Mouse (Mus musculus) limb, embryonic 11.5 days (tissue): ENCODE data around the gene Trp53bp2. TPM values are rescaled to one million over a fixed set of nuclear protein-coding genes. Genes with fewer than 3 reads are reported as not detected.

ENCODE experiments used
- ATAC-seq: fragments of 200-750 bp; cut with Nextera tagmentation; 2 replicates; pipeline ENCODE4 v1.8.0; 2017; ENCODE audit warnings: low read depth; ENCODE audit not compliant: insufficient number of reproducible peaks, low FRiP score, low TSS enrichment
- DNase-seq: peaks from one replicate; pipeline ENCODE4 v3.0.0-alpha.2; 2015; ENCODE audit warnings: low spot score
- H3K27ac ChIP-seq: fragments of 300-500 bp; sonication (generic); replicated peaks from 2 replicates; pipeline ENCODE4 v1.5.1; 2014; ENCODE audit warnings: low read depth, mild to moderate bottlenecking, low read length
- H3K27me3 ChIP-seq: fragments of 300-500 bp; sonication (generic); 2 replicates; pipeline ENCODE4 v1.6.1; 2014; ENCODE audit warnings: mild to moderate bottlenecking, low read length, mixed read lengths; ENCODE audit not compliant: control insufficient read depth, insufficient read depth
- H3K36me3 ChIP-seq: fragments of 300-500 bp; sonication (generic); 2 replicates; pipeline ENCODE4 v1.6.1; 2014; ENCODE audit warnings: mild to moderate bottlenecking, low read length, moderate library complexity, mixed read lengths; ENCODE audit not compliant: control insufficient read depth, insufficient read depth
- H3K4me1 ChIP-seq: fragments of 300-500 bp; sonication (generic); 2 replicates; pipeline ENCODE4 v1.6.1; 2014; ENCODE audit warnings: low read length, mixed read lengths; ENCODE audit not compliant: control insufficient read depth, insufficient read depth
- H3K4me2 ChIP-seq: fragments of 300-500 bp; sonication (generic); 2 replicates; pipeline ENCODE4 v1.6.1; 2014; ENCODE audit warnings: low read depth, mild to moderate bottlenecking, moderate library complexity; ENCODE audit not compliant: severe bottlenecking
- H3K4me3 ChIP-seq: fragments of 300-500 bp; sonication (generic); 2 replicates; pipeline ENCODE4 v1.5.1; 2014; ENCODE audit warnings: low read depth, low read length
- H3K9ac ChIP-seq: fragments of 300-500 bp; sonication (generic); 2 replicates; pipeline ENCODE4 v1.6.1; 2014; ENCODE audit warnings: mild to moderate bottlenecking, low read length
- H3K9me3 ChIP-seq: fragments of 300-500 bp; sonication (generic); 2 replicates; pipeline ENCODE4 v1.6.1; 2016; ENCODE audit warnings: low read length; ENCODE audit not compliant: control insufficient read depth
- WGBS: fragments of 180-500 bp; shearing (Covaris S2); extraction: QIAGEN DNeasy Blood & Tissue Kit; methylation state at CpG from one replicate; pipeline ENCODE4 v1.1.7; 2014; 5-methylcytosine and 5-hydroxymethylcytosine counted together
- polyA plus RNA-seq: library from polyadenylated mRNA; unstranded; fragments of >200 nt; fragmentation: Nextera tagmentation; extraction: Ambion mirVana; gene quantifications from 2 replicates; pipeline ENCODE4 v1.2.1, GENCODE M21; 2014

Trp53bp2 gene
- polyA plus RNA-seq, 1 experiment from 2014 or later = 41.5 TPM

DNA sequence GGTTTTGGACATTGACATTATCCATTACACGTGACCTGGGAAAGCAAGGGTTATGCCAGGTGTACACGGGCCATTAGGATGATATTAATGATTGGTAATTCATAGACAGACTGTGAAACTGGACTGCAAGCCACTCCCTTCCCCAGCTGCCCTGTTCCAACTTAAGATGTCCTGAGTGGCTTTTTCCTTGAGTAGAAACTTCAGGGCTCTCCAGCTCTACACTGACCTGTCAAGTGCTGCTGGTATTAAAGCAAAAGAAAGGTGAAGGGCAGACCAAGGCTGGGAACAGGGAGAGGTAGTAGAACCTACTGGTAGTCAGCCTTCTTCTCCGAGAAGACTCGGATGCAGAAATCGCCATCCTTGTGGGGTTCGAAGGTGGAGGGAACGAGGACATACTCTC is 72.2 kb downstream of the Trp53bp2 start:
- Histone ChIP-seq H3K9me3 (no peaks in the 10 kb centered on the region), H3K27ac (no peak overlapping the region), H3K4me2 (no peak overlapping the region), H3K9ac (no peak overlapping the region), H3K36me3 (peaks cover 13% of the 10 kb centered on the region), H3K4me1 (no peaks in the 10 kb centered on the region), H3K4me3 (no peak overlapping the region), H3K27me3 (no peaks in the 10 kb centered on the region)
- ATAC-seq (no peak), DNase-seq (no peak)
- WGBS = 93% methylated on average over 7 of the region's 7 CpGs

DNA sequence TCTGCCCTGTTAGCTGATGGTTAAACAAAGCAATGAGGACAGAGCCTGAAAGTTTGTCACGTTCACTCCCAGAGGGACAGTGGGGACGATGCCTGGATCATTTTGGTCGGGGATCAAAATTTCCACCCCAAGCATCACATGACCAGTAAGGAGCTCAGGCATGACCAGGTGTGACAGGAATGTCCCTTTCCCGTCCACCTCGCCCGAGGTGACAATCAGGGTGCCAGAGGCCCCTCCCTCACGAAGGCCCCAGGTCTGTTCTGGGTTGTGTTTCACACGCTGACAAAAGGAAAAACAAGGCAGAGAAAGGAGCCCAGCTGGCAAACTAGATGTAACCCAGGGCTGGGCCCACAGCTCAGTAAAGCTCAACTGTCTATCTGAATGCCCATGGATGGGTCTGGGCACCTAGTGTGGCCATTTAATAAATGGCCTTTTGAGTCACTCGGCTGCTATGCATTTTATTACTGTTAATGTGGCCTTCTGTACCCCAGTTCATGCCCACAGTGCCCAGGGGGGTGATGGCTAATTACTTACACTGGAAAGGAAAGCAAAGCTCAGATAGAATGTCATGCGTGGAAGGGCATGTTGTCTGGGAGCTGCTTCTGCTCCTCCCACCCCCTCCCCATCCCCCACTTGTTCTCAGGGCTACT is 72.8 kb downstream of the Trp53bp2 start:
- H3K9ac ChIP-seq = no peak overlapping the region
- H3K36me3 ChIP-seq = peaks cover 16% of the 10 kb centered on the region
- ATAC-seq (no peak), DNase-seq (no peak)
- no peak overlapping the region for H3K4me2 ChIP-seq
- 80% methylated on average over 10 of the region's 10 CpGs for WGBS
- no peaks in the 10 kb centered on the region for H3K9me3 ChIP-seq
- no peak overlapping the region for H3K4me3 ChIP-seq
- H3K27me3 ChIP-seq = no peaks in the 10 kb centered on the region
- H3K4me1 ChIP-seq = no peaks in the 10 kb centered on the region
- no peak overlapping the region for H3K27ac ChIP-seq

DNA sequence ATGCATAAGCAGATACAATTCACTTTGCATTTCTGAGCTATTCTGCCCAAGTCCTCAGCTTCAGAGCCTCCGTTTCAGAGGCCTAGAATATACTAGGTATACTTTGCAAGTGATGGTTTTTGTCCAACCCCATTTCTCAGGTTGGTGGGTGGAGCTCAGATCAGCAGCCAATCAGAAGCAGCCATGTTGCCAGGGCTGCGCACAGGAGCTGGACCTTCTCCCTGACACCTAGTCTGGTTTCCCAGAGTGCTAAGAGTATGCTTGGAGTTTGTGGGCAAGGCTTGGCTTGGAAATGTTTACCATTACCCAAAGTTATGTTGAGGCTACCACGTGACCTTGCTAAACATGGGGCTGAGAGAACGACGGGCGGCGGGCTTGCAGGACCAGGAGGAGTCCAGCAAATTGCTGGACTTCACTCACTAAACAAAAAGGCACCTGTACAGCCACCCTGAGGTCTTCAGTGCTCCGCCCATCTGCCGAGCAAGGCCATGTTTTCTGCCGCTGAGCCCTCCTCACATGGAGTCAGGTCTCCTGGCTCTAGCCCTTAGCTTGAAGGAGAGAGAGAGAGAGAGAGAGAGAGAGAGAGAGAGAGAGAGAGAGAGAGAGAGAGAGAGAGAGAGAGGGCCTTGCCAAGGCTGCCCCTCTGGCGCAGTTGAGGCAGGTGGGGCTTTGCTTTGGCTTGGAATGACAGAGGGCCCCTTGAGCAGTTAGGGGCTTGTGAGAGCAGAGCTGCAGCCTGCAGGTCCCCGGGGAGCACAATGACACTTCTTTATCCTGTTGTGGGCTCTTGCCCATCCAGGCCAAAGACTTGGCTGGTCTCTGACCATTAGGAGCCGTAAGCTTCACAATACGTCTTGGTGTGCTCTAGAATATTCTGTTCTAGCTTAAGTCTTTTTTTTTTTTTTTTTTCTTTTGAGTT is 74.3 kb downstream of the Trp53bp2 start:
- Histone ChIP-seq H3K4me3 (no peak overlapping the region), H3K9me3 (no peaks in the 10 kb centered on the region), H3K27ac (no peak overlapping the region), H3K27me3 (no peaks in the 10 kb centered on the region), H3K4me2 (no peak overlapping the region), H3K36me3 (peaks cover 14% of the 10 kb centered on the region; the same call in 1 of the 2 replicates), H3K4me1 (no peaks in the 10 kb centered on the region), H3K9ac (no peak overlapping the region)
- ATAC-seq = no peak
- WGBS = 89% methylated on average over 14 of the region's 14 CpGs
- DNase-seq = no peak

DNA sequence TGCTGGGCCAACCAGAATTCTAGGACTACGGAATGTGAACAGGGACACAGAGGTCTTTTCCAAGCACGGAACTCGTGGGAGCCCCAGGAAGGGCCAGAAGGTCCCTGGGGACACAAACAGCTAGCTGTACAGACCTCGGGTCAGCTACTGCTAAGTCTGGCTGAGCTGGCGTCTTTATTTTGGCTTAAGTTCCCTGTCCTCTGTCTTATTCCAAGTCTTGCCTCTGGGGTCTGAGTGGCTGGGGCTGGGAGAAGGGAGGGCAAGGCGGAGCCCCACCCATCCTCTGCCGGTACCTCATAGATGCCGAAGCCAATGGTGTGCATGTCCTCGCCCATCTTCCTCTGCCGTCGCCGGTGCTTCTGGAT is 74.9 kb downstream of the Trp53bp2 start:
- Histone ChIP-seq H3K4me1 (no peaks in the 10 kb centered on the region), H3K27me3 (no peaks in the 10 kb centered on the region), H3K9ac (no peak overlapping the region), H3K4me2 (no peak overlapping the region), H3K9me3 (no peaks in the 10 kb centered on the region), H3K4me3 (no peak overlapping the region), H3K27ac (no peak overlapping the region), H3K36me3 (peaks cover 19% of the 10 kb centered on the region)
- ATAC-seq (no peak), DNase-seq (no peak)
- 95% methylated on average over 12 of the region's 12 CpGs for WGBS

DNA sequence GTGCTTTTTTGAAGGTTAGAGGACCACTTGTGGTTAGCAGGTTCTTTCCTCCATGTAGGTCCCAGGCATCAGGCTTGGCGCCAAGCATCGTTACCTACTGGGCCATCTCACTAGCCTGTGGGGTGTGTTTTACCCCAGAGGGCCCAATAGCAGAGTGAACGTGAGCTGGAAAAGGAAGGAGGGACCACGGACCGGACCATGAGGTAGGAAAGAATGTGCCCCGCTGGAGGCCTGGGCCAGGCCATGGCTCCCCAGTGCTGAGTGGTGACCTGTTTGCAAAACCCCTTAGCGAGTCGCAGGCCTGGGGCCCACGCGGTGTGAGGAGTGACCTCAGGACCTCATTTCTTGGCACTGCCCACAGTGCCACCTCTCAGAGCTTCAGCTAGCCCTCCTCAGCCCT is 79.5 kb downstream of the Trp53bp2 start:
- Histone ChIP-seq H3K36me3 (peaks cover 12% of the 10 kb centered on the region), H3K9ac (no peak overlapping the region), H3K4me2 (no peak overlapping the region), H3K27me3 (no peaks in the 10 kb centered on the region), H3K4me1 (no peaks in the 10 kb centered on the region), H3K27ac (no peak overlapping the region), H3K4me3 (no peak overlapping the region), H3K9me3 (no peaks in the 10 kb centered on the region)
- no peak for DNase-seq
- WGBS = 95% methylated on average over 10 of the region's 10 CpGs
- no peak for ATAC-seq

DNA sequence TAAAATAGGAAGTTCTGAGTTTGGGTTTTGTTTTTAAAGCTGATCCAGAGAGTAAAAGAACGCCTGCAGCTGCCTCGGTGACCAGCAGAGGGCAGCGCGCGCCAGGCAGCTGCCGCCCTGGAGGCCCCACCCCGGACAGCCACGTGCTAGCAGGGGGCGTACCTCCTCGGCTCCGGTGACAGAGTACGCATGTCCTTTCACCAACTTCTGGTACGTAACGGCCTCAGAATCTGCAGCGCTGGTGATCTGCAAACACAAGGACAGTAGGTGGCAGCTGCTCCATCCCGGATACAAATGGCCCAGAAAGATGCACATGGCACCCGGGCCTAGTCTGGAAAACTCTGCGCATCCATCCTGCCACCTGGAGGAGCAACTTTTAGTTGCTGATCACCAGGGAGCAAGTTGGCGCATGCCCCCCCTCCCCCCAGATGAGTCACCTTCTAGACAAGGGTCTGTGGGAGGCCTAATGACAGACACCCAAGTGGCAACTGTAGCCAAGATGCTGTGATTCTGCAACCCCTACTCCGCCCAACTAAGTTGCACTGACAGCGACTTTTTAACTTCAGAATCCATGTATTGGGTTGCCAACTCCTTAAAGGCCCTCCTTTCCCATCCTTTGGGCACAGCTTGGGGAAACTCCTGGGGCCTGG is 81.0 kb downstream of the Trp53bp2 start:
- 11% methylated on average over 21 of the region's 21 CpGs for WGBS
- Histone ChIP-seq H3K36me3 (peaks cover 12% of the 10 kb centered on the region), H3K27me3 (no peaks in the 10 kb centered on the region), H3K4me1 (no peaks in the 10 kb centered on the region), H3K4me2 (peak overlapping the region; percentile 45), H3K27ac (no peak overlapping the region), H3K4me3 (no peak overlapping the region), H3K9me3 (no peaks in the 10 kb centered on the region), H3K9ac (no peak overlapping the region)
- peak; percentile 91 for DNase-seq
- ATAC-seq = peak; percentile 81

DNA sequence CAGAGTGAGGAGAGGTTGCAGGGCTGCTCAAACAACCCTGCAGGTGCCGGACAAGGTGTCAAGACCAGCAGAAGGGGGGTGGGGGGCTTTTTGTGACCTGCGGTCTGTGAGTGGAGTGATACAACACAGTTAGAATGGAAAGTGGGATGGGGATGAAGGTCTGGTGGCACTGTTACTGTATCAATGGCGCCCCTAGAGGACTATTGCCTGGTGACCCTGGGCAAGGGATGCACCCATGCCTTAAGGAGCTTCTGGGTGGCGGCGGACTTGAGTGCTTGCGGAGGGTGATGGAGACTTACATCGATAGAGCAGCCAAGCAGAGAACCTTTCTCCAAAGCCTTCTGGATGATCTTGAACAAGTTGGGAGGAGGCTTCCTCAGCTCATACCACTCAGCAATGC is 81.6 kb downstream of the Trp53bp2 start:
- Histone ChIP-seq H3K4me3 (no peak overlapping the region), H3K36me3 (peaks cover 12% of the 10 kb centered on the region), H3K27me3 (no peaks in the 10 kb centered on the region), H3K9me3 (no peaks in the 10 kb centered on the region), H3K27ac (no peak overlapping the region), H3K4me2 (no peak overlapping the region), H3K9ac (no peak overlapping the region), H3K4me1 (no peaks in the 10 kb centered on the region)
- WGBS = 78% methylated on average over 7 of the region's 7 CpGs
- no peak for ATAC-seq
- DNase-seq = no peak

DNA sequence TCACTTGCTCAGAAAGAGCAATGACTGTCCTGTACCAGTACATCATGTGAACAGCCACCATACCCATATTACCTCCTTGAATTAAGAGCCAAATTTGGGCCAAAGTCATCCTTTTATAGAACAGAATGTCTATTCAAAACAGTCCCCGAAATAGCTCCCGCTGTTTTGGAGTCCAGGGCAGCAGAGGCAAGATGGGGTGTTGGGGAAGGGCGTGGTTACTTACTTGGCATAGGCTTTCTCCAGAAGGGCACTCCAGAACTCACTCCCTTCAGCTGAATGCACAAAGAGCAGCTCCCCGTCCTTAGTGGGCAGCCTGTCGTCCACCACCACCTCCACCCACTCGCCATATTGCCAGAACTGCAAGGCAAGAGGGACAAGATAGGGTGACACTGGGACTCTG is 82.9 kb downstream of the Trp53bp2 start:
- WGBS = 95% methylated on average over 6 of the region's 6 CpGs
- Histone ChIP-seq H3K4me1 (no peaks in the 10 kb centered on the region), H3K9me3 (no peaks in the 10 kb centered on the region), H3K9ac (no peak overlapping the region), H3K4me2 (no peak overlapping the region), H3K4me3 (no peak overlapping the region), H3K27ac (no peak overlapping the region), H3K27me3 (no peaks in the 10 kb centered on the region), H3K36me3 (peaks cover 7% of the 10 kb centered on the region)
- DNase-seq = no peak
- ATAC-seq = no peak
